ENCODE assay signal across 30 mouse cellular contexts in the genomic region with DNA sequence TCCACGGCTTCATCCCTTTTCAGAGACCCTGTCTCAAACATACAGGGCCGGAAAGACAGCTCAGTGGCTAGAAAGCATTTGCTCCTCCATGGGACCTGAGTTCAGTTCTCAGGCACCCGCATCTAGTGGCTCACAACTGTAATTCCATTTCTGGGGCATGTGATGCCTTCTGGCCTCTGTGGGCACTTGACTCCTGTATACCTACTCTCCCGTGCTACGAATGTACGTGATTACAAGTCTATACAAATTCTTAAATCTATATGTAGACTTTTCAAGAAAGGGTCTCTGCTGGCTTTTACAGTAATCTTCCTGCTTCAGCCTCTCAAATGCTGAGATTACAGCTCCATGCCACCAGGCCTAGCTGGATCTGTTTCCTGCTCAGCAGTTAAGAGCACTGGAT. TPM values are rescaled to one million over a fixed set of nuclear protein-coding genes. Genes with fewer than 3 reads are reported as not detected.
"Had no signal": no experiment of that assay in that cellular context is flagged by ENCODE, and none has a peak within 500 bp of the region (broad histone marks: within the 10 kb centered on the region; RNA-seq: fewer than 3 reads in every experiment).

No protein-coding gene starts in this region.

- ATAC-seq: intestine, embryonic 16.5 days; midbrain, embryonic 13.5 days had no signal

- H3K27ac ChIP-seq: left cerebral cortex, adult 2 months; liver, embryonic 13.5 days; midbrain, embryonic 13.5 days; neural tube, embryonic 12.5 days; neural tube, embryonic 15.5 days; stomach, postnatal 0 days had no signal

- DNase-seq: kidney, adult 2 months; layer of hippocampus, postnatal 36 days; liver, embryonic 13.5 days; lung, postnatal 14 days; lung, postnatal 4 days; right cerebral cortex, adult 18-20 months; right cerebral cortex, postnatal 14 days; right cerebral cortex, postnatal 4 days; thymus, adult 2 months; thymus, postnatal 14 days; thymus, postnatal 4 days had no signal

- H3K4me1 ChIP-seq: liver, embryonic 13.5 days; midbrain, embryonic 13.5 days; neural tube, embryonic 12.5 days had no signal

- H3K9me3 ChIP-seq: liver, embryonic 13.5 days; midbrain, embryonic 13.5 days; neural tube, embryonic 12.5 days; neural tube, embryonic 15.5 days had no signal

- H3K4me3 ChIP-seq: left cerebral cortex, adult 2 months; liver, embryonic 13.5 days; midbrain, embryonic 13.5 days; neural tube, embryonic 12.5 days; neural tube, embryonic 15.5 days had no signal

- H3K9ac ChIP-seq: liver, embryonic 13.5 days; midbrain, embryonic 13.5 days; neural tube, embryonic 12.5 days; neural tube, embryonic 15.5 days had no signal

- H3K4me2 ChIP-seq: liver, embryonic 13.5 days; midbrain, embryonic 13.5 days; neural tube, embryonic 12.5 days; neural tube, embryonic 15.5 days had no signal

- H3K27me3 ChIP-seq: liver, embryonic 13.5 days; midbrain, embryonic 13.5 days; neural tube, embryonic 12.5 days; neural tube, embryonic 15.5 days had no signal

RNA-seq across cellular contexts. Expression of a gene that starts 25.8 kb away (rescaled TPM):
- total RNA-seq: megakaryocyte progenitor cell, adult 5-6 weeks; megakaryocyte-erythroid progenitor cell, adult 5-6 weeks had no signal

RNA-seq across cellular contexts. Expression of a gene that starts 40.9 kb away (rescaled TPM):
- total RNA-seq: layer of hippocampus, adult 8-10 months; layer of hippocampus, postnatal 10 days; layer of hippocampus, postnatal 36 days; left cerebral cortex, adult 2 months; left cerebral cortex, postnatal 10 days; left cerebral cortex, postnatal 36 days; liver, adult 2 months; megakaryocyte progenitor cell, adult 5-6 weeks; megakaryocyte-erythroid progenitor cell, adult 5-6 weeks had no signal
- polyA plus RNA-seq: intestine, embryonic 16.5 days; kidney, adult 2 months; kidney, embryonic 14.5 days; limb, embryonic 14.5 days; liver, adult 2 months; liver, embryonic 13.5 days; liver, embryonic 16.5 days; lung, adult 2 months; lung, embryonic 16.5 days; midbrain, embryonic 13.5 days; neural tube, embryonic 12.5 days; neural tube, embryonic 15.5 days; stomach, embryonic 14.5 days; stomach, postnatal 0 days; thymus, adult 2 months had no signal
